ENCODE assay signal across 15 mouse cellular contexts in genomic region chr19:17873755-17874154, GRCm38 (mm10). TPM values are rescaled to one million over a fixed set of nuclear protein-coding genes. Genes with fewer than 3 reads are reported as not detected.
DNase-seq lines count a peak whose midpoint lies in the region; ATAC-seq and TF ChIP-seq lines count a peak whose summit lies in the region.
"Had no signal": no experiment of that assay in that cellular context is flagged by ENCODE, and none has a peak within 500 bp of the region (broad histone marks: within the 10 kb centered on the region; RNA-seq: fewer than 3 reads in every experiment).

No protein-coding gene starts in this region.

- WGBS in intestine, postnatal 0 days, result 45% methylated on average over 2 of the region's 2 CpGs
- 49% methylated on average over 2 of the region's 2 CpGs for WGBS in intestine, embryonic 16.5 days
- 65% methylated on average over 2 of the region's 2 CpGs for WGBS in liver, adult 2 months
- 57% methylated on average over 2 of the region's 2 CpGs for WGBS in liver, embryonic 11.5 days

- in situ Hi-C loops in Patski (cut with MboI; ENCODE audit: low pct_unique_long_range_greater_than_20kb), result loop anchor here (25.0 kb wide), 1 partner anchor 964 kb away; no protein-coding TSS in a partner anchor

- H3K27ac ChIP-seq in intestine, postnatal 0 days (ENCODE audit: low read depth, low read length), result no peak overlapping the region
- no peak overlapping the region for H3K27ac ChIP-seq in intestine, embryonic 16.5 days (ENCODE audit: low read length)
- no peak overlapping the region for H3K27ac ChIP-seq in liver, adult 2 months (replicated peaks; ENCODE audit: insufficient read depth, low read depth, low read length)
- H3K27ac ChIP-seq in liver, embryonic 11.5 days (ENCODE audit: low read depth, low read length), result no peak overlapping the region
- H3K27ac ChIP-seq: liver, embryonic 13.5 days; neural tube, embryonic 13.5 days had no signal

- no peak overlapping the region for H3K9ac ChIP-seq in intestine, postnatal 0 days (ENCODE audit: low read depth, low read length)
- H3K9ac ChIP-seq in intestine, embryonic 16.5 days (ENCODE audit: low read depth, low read length), result no peak overlapping the region
- H3K9ac ChIP-seq in liver, adult 2 months (ENCODE audit: low read depth, low read length), result no peak overlapping the region
- H3K9ac ChIP-seq in liver, embryonic 11.5 days (ENCODE audit: low read depth, low read length), result no peak overlapping the region
- H3K9ac ChIP-seq: liver, embryonic 13.5 days; neural tube, embryonic 13.5 days had no signal

- no peak overlapping the region for H3K4me3 ChIP-seq in intestine, postnatal 0 days (ENCODE audit: low read depth, low read length)
- H3K4me3 ChIP-seq in intestine, embryonic 16.5 days (ENCODE audit: low read length), result no peak overlapping the region
- H3K4me3 ChIP-seq in liver, adult 2 months (ENCODE audit: insufficient read depth, low read depth, low read length), result no peak overlapping the region
- no peak overlapping the region for H3K4me3 ChIP-seq in liver, embryonic 11.5 days (ENCODE audit: low read depth, low read length)
- H3K4me3 ChIP-seq: liver, embryonic 13.5 days; neural tube, embryonic 13.5 days had no signal

- TF ChIP-seq CTCF in intestine, postnatal 0 days (IDR thresholded peaks at IDR 0.05; ENCODE audit: low read depth), result peak; percentile 63
- TF ChIP-seq CTCF in liver, adult 2 months (IDR thresholded peaks at IDR 0.05; ENCODE audit: low read depth, low read length), result no peak
- TF ChIP-seq CTCF in Patski (IDR thresholded peaks at IDR 0.05), result peak; percentile 39

- DNase-seq in embryo, embryonic 10 days (ENCODE audit: low spot score), result peak; percentile 12
- DNase-seq in embryo, embryonic 9.5 days (ENCODE audit: extremely low spot score), result no peak
- peak; percentile 28 for DNase-seq in liver, adult 2 months (ENCODE audit: extremely low read depth, low read depth, low spot score)
- no peak for DNase-seq in liver, embryonic 11.5 days (ENCODE audit: low spot score)
- no peak for DNase-seq in Patski (ENCODE audit: low read depth, low spot score)
- DNase-seq in urinary bladder, postnatal 14 days (ENCODE audit: low spot score), result no peak
- DNase-seq: adrenal gland, postnatal 14 days; liver, embryonic 13.5 days; retina, postnatal 1 day; spleen, adult 18-20 months; thymus, postnatal 36 days had no signal

- no peaks in the 10 kb centered on the region for H3K9me3 ChIP-seq in intestine, postnatal 0 days (ENCODE audit: control insufficient read depth)
- no peaks in the 10 kb centered on the region for H3K9me3 ChIP-seq in intestine, embryonic 16.5 days (ENCODE audit: control insufficient read depth, low read length)
- no peaks in the 10 kb centered on the region for H3K9me3 ChIP-seq in liver, embryonic 11.5 days (ENCODE audit: control insufficient read depth, low read length)
- H3K9me3 ChIP-seq: liver, embryonic 13.5 days; neural tube, embryonic 13.5 days had no signal

- no peaks in the 10 kb centered on the region for H3K79me2 ChIP-seq in liver, adult 2 months (ENCODE audit: control insufficient read depth, insufficient read depth, low read length)

- no peak for ATAC-seq in intestine, postnatal 0 days
- ATAC-seq in intestine, embryonic 16.5 days, result no peak
- ATAC-seq in liver, embryonic 11.5 days (replicated peaks; ENCODE audit: low FRiP score), result no peak
- no peak for ATAC-seq in Patski
- ATAC-seq: hindbrain, embryonic 16.5 days had no signal

- no peak for TF ChIP-seq POLR2A in liver, adult 2 months (IDR thresholded peaks at IDR 0.05; ENCODE audit: extremely low read depth, insufficient read depth, low read length)

- H3K27me3 ChIP-seq in intestine, postnatal 0 days (replicated peaks; ENCODE audit: control insufficient read depth, insufficient read depth, low read length), result no peaks in the 10 kb centered on the region
- H3K27me3 ChIP-seq in intestine, embryonic 16.5 days (replicated peaks; ENCODE audit: control insufficient read depth, insufficient read depth, low read length), result no peaks in the 10 kb centered on the region
- 0 out of 2 replicates have a peak, but pooled peaks cover 4% of the 10 kb centered on the region for H3K27me3 ChIP-seq in liver, adult 2 months (ENCODE audit: control insufficient read depth, insufficient read depth, low read length)
- H3K27me3 ChIP-seq in liver, embryonic 11.5 days (replicated peaks; ENCODE audit: control insufficient read depth, insufficient read depth, low read length), result no peaks in the 10 kb centered on the region
- no peaks in the 10 kb centered on the region for H3K27me3 ChIP-seq in Patski
- H3K27me3 ChIP-seq: liver, embryonic 13.5 days; neural tube, embryonic 13.5 days had no signal

- no peaks in the 10 kb centered on the region for H3K4me1 ChIP-seq in intestine, postnatal 0 days (replicated peaks; ENCODE audit: control insufficient read depth, insufficient read depth, low read length)
- H3K4me1 ChIP-seq in intestine, embryonic 16.5 days (ENCODE audit: control insufficient read depth, insufficient read depth, low read length), result no peaks in the 10 kb centered on the region
- H3K4me1 ChIP-seq in liver, adult 2 months (ENCODE audit: control insufficient read depth, insufficient read depth, low read length), result peaks cover 1% of the 10 kb centered on the region; the same call in 1 of the 2 replicates
- H3K4me1 ChIP-seq in liver, embryonic 11.5 days (replicated peaks; ENCODE audit: control insufficient read depth, insufficient read depth, low read length), result no peaks in the 10 kb centered on the region
- H3K4me1 ChIP-seq: liver, embryonic 13.5 days; neural tube, embryonic 13.5 days had no signal

- H3K36me3 ChIP-seq in intestine, postnatal 0 days (ENCODE audit: control insufficient read depth, insufficient read depth), result no peaks in the 10 kb centered on the region
- H3K36me3 ChIP-seq in intestine, embryonic 16.5 days (ENCODE audit: control insufficient read depth, insufficient read depth, low read length), result no peaks in the 10 kb centered on the region
- H3K36me3 ChIP-seq in liver, adult 2 months (ENCODE audit: control insufficient read depth, insufficient read depth, low read length), result no peaks in the 10 kb centered on the region
- no peaks in the 10 kb centered on the region for H3K36me3 ChIP-seq in liver, embryonic 11.5 days (ENCODE audit: control insufficient read depth, insufficient read depth, low read length)
- H3K36me3 ChIP-seq: liver, embryonic 13.5 days; neural tube, embryonic 13.5 days had no signal

- POLR2A ChIA-PET in Patski (lab: Charles Lee), result no interaction called here

- CTCF ChIA-PET in Patski (lab: Charles Lee), result interaction anchor here (0.7 to 1.9 kb wide), 3 partner anchors 14 to 118 kb away, joined by 3 to 10 read pairs (median 4); no protein-coding TSS in a partner anchor

- no peak overlapping the region for H3K4me2 ChIP-seq in intestine, postnatal 0 days (replicated peaks; ENCODE audit: low read depth)
- H3K4me2 ChIP-seq in intestine, embryonic 16.5 days (ENCODE audit: low read depth, low read length), result no peak overlapping the region
- H3K4me2 ChIP-seq in liver, embryonic 11.5 days, result no peak overlapping the region
- H3K4me2 ChIP-seq: liver, embryonic 13.5 days; neural tube, embryonic 13.5 days had no signal

RNA-seq across cellular contexts. Expression of gene Pcsk5, which starts 36.3 kb away (rescaled TPM):
- 21.1 and 25.2 TPM in 2 replicates for polyA plus RNA-seq in intestine, postnatal 0 days (2015; fragmentation: Nextera tagmentation; extraction: Ambion mirVana)
- 30.2 and 36.9 TPM in 2 replicates for polyA plus RNA-seq in intestine, embryonic 16.5 days (2015; fragmentation: Nextera tagmentation; extraction: Ambion mirVana)
- 9.9 and 10.8 TPM in 2 replicates for total RNA-seq in liver, adult 2 months (2014; rRNA removed)
- 4.2 and 4.7 TPM in 2 replicates for polyA plus RNA-seq in liver, adult 2 months (2012; rRNA removed)
- 4.5 and 4.8 TPM in 2 replicates for polyA plus RNA-seq in liver, embryonic 11.5 days (2014; fragmentation: Nextera tagmentation; extraction: Ambion mirVana)
- 2.3 TPM for polyA plus RNA-seq in Patski (2021)

Comparison
In these comparisons a context has a peak if more than half of its experiments do, and no peak if none do; other contexts are left out.
1. DNase-seq: peak in embryo, embryonic 10 days (single experiment) and liver, adult 2 months (single experiment); none in embryo, embryonic 9.5 days (single experiment), liver, embryonic 11.5 days (single experiment), Patski (single experiment) and urinary bladder, postnatal 14 days (single experiment).